Mouse (Mus musculus) layer of hippocampus, adult 11-12 months (tissue): ENCODE measurements at regions not wholly inside any gene's neighbourhood (a gene's known extent, or its start where the extent isn't known, plus 50 kb on each side); places are given as distances from the start of the nearest gene placed in this dataset.
"Not testable (repeated sequence)": the region's sequence is repeated elsewhere in the genome, so short reads cannot be mapped to it uniquely, and the experiment has no call there.

ENCODE experiments used
- DNase-seq: peaks from one replicate; pipeline ENCODE4 v3.0.0; 2022; ENCODE audit warnings: low spot score

DNA sequence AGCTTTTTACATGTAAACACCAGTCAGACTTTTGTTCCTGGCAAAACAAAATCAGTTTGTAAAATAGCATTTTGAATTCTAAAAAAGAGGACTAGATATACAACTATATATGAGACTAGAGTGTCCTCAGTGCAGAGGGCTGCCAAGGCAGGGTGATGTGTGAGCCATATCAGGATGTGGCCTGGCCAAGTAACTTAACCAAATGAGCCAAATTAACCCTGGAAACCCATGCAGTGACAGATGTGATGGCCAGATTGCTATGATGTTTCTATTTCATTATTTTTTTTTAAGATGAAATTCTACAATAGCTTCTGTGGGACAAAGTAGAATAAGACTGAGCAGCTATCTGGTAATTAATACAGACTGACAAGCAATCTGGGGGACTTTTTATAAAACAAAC, 181.8 kb downstream of the Nova1 start:
- no peak for DNase-seq

DNA sequence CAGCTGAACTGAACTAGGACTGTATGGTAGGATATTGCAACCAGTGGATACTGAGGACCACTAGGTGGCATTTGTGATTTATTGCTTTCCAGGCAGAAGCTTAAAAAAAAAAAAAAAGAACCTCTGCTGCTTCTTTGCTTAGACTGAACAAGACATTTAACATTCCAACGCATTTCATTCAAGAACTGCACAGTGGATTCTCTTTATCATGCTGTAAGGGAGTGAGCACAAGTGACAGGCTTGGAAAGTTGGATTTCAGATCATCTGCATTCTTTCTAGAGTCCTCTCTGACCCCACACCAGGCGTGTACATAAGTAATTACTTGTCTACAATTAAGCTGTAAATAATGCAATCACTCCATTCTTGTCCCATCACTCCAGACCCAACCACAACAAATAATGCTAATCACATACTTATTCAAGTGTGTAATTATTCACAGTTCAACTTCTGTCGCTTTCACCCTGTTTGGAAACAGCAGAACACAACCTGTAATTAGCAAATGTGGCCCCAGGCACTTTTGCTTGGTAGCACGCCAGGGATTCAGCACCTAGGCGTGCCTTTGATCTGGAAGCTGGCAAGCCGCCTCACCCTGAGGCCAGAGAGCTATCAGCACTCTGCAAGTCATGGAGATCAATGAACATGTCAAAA, 183.5 kb downstream of the Nova1 start:
- no peak for DNase-seq

DNA sequence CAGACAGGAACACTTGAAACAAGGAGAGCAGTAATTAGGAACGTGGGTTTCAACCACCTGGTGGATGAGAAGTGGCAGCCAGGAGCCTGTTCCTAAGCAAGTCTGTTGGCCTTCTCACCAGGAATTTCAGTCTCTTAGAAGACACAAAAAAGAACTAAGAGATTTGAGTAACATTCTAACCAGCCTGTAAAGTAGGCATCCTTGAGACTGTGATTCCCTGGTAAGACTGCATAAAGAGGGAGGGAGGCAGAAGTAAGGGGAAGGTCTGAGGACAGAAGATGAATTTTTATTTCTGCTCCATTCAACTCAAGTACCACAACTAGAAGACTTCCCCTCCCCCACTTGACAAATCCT, 184.0 kb downstream of the Nova1 start:
- DNase-seq = peak; percentile 36

DNA sequence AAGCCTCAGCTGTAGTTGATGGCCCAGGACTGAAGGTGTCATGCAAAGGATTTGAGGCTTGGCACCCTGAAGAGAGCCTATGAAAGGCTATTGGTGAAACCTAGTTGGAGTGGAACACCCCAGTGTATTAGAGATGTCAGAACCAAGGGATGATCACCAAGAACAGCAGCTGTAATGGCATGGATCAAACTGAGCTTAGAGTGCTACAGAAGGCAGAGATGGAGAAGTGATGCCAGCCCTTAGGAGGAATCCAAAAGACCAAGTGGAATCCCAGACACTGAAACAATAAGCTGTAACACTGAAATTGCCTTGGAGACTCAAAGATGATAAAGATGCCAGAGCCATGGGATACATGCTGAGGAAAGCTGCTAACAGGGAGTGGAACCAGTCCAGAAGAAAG, 186.3 kb downstream of the Nova1 start:
- DNase-seq = not testable (repeated sequence)

DNA sequence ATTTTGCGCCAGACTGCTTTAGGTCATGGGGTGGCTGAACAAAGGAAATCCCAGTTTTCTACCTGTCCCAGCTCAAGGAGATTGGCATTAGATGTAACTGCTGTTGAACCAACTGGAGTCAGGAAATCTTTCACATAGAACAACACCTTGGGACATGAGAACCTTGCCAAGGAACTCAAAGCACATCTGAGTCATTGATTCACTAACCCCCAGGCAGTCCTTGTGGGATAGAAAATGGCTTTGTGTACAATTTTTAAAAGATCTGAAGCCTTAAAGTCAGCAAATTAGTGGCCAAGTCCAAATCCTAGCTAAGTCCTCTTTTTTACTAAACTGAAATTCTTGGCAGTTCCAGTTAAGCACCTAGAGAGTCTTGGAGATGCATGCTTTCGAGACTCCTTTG, 191.4 kb downstream of the Nova1 start:
- no peak for DNase-seq

DNA sequence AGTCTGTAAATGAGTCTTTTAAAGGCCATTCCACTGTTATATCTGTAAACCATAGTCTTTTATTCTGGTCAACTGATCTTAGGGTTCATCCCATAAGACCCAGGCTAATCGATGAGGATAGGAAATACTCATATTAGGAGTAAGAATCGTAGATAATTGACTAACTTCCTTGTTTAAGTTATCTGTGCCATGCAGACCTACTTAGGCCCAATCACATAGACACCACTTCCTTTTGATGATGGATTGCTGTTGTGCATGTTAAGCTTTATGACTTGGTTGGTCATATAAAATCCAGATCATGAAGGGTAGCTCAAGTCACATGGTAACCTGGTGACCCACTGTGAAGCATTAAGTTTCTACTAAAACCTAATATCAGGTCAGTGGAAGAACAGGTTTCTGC, 207.3 kb downstream of the Nova1 start:
- DNase-seq = no peak

DNA sequence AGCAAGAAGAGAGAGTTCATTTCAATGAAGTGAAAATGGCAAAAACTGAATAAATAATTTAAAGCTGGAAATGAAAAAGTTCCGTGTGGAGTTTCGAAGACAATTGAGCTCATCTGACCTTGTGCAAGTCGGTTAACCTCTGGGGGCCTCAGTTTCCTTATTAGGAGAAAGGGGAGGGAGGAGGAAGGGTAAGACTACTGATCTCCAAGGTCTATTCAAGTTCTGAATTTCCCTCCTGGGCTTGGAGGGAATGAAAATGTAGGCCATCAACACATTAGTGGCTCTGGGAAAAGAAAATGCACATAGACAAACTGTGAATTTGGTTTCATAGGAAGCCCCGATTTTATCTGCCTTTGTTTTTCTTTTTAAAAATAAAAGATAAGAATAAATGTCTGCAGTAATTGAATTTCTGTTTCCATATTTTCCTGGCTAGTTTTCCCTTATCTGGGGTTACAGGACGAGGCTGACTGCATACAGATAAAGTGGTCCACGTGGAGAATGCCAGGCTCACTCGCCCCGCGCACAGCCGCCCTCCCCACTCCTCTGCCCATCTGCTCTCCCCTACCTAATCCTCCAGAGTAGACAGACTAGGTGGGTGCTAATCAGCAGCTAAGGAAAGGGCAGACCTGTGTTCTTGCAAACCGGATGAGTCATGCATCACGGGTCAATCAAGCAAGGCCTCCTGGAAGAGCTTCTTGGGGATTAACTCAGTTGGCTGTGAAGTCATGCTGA, 209.0 kb downstream of the Nova1 start:
- no peak for DNase-seq

DNA sequence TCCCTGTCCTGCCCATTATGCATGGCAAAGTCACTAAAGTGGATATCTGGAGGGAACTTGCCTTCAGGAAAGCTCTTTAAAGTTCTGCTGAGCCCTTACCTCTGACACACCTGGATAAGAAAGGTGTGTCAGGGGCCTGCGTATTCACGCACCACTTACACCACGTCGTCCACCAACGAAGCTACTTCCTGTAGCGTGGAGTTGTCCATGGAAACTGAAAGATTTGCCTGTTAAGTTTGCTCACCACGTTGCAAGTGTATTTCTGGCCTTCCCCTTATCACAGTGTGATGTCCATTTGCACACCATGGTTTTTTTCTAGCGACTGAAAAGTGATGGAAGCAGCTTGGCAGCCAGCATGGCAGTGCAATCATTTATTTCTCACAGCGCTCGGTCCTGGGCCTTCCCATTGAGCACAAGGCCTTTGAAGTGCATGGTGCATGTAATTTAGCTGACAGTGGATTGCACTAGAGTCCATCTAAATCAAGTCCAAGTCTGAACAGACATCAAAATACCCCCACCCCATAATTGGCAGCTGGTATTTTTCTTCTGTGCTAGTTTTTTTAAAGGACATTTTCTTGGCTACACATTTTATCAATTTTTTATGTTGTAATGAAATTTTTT, 210.3 kb downstream of the Nova1 start:
- DNase-seq = no peak

DNA sequence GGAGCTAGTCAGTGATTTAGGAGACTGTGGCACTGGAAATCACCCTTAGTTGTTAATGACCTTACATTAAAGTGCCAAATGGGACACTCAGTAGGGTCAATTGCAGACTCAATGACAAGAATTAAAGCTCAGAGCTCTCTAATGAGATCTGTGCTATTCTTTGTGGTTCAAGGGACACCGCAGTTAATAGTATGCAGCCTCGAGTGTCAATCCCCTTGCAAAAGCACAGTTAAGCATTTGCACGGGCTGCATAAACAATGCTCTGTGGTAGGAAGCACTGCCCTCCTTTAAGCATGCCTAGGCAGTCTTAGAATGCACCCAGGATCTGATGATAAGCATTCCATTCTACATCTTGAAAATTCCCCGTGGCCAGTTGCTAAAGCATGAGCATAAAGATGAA, 221.5 kb downstream of the Nova1 start:
- DNase-seq = no peak

DNA sequence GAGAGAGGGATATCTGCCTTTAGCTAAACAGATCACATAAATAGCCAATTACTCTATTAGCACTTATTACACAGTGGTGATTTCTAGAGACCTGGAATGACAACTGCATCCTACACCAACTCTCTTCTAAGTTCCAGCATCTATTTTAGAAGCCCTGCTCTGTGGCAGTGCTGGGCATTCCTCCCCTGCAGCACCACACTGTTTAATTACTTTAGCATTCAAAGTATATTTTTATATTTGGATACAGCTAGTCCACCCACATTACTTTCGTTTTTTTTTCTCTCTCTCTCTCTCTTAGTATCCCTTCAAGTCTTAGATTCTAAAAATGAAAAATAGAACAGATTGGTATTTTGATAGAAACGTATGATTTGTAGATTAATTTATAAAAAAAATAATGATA, 250.1 kb downstream of the Nova1 start:
- DNase-seq = no peak

DNA sequence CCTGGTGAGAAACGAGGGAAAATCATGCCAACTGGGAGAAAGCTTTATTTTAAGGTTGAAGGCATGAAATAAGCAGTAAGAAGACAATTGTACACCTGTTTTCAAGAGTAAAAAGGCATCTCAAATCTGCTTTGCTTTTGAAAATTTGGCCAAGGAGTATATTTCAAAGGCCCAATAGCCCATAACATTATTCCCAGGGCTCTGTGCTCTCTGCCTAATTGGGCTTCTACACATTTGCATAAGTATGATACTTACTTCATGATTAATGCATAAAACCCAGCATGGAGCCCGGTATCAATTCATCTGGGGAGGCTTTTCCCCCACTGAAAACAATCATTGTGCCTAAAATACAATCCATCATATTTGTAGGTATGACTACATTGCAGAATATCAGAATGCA, 252.4 kb downstream of the Nova1 start:
- DNase-seq = no peak

DNA sequence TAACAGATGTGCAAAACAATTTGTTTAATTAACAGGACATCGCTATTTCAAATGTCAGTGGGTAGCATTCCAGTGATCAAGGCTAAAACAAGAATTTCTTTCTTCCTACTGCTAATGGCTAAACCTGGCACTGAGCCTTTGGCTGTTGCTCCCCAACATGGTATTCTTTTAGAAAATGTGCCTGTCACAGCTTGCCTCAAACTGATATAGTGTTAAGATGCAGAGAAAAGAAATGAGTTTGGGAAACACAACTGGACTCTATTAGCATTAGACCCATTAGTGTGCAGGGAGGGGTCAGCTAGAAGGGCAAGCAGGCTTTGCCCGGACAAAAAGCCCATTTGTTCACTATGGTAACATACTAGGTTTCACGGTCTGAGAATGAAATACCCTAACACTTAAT, 297.8 kb downstream of the Nova1 start:
- DNase-seq = no peak

DNA sequence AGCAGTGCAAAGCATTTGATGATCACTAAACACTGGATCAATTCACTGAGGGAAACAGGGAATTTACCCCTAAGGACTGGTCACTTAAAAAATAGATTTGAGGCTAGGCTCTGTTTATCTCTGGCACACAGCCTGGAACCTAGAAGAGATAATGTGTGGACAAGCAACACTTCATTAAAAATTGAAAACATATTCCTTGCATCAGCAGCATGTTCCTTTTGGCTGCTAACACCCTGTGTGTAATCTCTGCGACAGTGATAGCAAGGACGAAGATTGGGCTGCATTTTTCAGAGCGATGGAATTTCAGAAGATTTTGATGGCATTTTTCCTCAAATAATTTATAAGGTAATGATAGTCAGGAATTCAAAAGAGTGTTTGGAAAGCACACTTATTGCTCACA, 310.9 kb downstream of the Nova1 start:
- no peak for DNase-seq

DNA sequence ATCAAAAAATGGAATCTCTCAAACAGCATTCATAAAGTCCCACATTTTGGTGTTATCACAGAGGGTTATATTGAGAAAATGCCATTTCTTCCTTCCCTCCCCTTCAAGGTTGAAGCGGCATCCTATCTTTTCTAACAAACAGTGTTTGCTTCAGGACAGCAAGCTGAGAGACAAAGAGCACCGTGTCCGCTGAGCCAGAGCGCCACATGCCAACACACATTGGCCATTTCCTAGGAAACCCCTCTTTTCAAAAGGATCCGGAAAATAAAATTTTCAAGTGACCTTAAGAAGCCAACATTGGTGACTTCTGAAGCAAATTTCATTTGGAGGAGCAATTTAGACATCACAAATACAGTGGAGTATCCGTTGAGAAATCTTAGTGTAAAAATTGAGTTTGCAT, 326.3 kb downstream of the Nova1 start:
- DNase-seq = no peak

DNA sequence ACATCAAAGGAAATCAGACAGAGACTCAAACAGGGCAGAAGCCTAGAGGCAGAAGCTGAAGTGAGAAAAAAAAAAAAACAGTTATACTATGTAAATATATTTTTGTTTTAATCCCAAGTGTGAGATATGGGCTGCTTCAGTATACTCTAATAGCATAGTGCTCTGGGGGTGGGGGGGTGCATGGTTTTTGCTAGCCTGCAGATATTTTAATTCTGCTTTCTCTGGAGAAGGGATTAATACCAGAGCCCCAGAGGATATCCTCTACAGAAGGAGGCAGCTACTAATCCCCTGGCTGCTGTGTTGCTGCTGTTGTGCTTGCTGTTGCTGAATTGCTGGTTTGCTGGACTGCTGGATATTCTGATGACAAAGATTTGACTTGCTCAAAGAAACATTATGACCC, 367.8 kb downstream of the Nova1 start:
- no peak for DNase-seq

DNA sequence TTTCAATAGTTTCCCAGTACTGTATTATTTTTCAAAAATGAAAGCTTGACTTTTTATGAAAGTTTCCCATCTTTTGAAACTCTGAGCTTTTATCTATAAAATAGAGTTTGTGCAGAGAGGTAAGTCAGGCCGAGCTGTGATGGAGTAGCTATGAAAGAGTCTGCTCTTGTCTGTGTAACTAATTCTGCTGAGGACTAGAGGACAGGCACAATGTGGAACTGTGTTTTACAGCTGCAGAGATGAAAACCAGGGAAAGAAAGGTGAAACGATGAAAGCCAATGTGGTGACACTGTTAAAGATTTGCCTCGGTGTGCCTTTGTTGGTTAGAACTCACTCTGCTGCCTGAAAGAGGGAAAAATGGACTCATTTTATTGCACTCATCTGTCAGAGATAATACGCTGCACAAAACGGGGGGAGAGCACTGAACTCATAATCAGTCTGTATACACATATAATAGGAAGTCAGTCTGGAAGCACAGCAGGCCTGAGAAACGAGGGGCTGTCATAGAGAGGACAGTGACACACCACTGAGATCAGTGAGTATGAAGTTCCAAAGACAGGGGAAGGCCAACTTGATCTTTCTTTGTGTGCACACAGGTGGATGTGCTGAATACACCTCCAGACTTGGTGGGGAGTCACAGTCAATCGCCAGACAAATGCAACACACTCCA, 373.9 kb downstream of the Nova1 start:
- no peak for DNase-seq

DNA sequence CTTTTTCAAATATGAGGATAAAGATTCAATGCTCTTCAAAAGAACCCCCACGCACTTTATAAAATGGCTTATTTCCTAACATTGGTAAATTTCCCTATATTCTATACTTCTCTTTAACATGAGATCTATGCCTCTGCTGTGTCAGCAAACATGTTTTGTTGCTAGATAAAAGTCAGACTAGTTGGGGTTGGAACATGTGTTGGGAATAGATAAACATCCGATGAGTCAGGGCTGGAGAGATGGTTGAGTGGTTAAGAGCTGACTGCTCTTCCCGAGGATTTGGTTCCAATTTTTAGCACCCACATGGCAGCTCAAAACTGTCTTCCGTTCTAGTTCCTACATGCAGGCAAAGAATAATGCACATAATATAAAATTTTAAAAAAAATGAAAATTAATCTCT, 399.1 kb downstream of the Nova1 start:
- DNase-seq = no peak

DNA sequence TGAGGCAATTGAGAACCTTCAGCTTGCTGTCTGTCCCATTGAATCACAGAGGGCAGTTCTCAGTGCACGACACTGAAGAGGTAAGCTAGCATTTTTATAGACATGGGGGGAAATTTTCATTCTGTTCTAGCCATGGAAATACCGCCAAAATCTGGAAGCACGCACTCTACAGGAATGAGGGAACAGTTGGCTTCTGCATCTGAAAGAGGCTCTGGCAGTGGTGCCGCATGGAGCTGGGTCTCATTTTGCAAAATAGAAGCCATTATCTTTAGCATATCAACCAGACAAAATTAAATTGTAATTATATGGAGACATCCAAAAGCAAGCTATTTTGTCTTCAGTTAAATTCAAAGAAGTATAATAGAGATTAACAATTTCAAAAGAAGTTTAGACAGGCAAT, 399.7 kb downstream of the Nova1 start:
- no peak for DNase-seq

DNA sequence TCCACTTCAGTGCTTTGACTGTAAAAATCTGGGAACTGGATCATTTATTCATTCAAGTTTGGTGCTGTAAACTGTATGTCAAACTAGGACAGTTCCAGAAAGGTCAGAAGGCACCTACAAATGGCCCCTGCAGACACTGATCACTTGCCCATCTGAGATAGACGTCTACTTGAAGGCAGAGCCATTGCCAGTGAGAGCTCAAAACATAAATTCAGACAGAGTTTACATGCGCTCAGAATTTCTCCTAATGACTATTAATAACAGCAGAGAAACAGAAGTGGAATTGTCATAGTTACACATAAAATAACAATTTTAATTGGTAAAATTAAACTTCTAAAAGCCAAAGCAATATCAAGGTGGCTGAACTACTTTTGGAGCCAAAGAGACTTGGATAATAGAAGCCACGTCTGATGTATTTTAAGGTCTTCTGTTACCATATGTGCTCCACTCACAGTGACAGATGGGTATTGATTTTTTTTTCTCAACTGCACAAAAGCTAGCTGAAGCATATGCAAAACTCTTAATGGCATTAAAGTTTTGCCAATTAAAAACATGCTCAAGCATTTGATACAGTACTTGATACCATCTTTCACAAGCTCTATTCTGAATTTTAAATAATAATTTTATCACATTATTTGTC, 401.8 kb downstream of the Nova1 start:
- DNase-seq = peak; percentile 30

DNA sequence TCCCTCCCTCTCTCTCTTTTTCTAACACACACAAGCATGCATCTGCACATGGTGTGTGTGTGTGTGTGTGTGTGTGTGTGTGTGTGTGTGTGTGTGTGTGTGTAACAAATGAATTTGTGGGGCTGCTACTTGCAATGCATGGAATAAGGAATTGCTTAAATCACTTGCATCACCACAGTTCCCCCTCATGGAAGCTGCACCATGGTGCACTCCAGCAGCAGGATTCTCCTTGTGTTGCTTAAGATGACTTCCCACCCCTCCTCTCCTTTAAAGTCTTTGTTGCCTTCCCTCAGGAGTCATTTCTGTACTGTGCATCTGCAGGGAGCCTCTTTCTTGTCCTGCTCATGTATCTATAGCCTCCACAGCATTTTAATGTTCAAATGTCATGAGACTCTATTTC, 402.5 kb downstream of the Nova1 start:
- DNase-seq = no peak

DNA sequence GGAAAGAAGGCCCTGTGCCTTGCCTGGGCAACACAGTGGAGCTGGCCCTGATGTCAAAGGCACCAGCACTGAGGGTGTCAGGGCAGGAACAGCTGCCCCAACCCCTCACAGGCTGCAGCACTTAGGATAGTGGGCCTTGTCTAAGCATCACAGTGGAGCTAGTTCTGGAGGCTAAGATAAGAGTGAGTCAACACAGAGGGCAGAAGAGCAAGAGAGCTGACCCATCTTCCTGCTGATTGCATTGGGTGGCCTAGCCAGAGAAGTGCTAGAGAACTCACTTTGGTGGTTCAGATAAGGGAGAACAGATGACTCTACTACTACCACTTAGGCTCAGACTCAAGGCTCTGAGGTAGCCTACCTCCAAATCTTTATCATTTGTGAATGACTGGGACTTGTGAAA, 413.1 kb downstream of the Nova1 start:
- no peak for DNase-seq

DNA sequence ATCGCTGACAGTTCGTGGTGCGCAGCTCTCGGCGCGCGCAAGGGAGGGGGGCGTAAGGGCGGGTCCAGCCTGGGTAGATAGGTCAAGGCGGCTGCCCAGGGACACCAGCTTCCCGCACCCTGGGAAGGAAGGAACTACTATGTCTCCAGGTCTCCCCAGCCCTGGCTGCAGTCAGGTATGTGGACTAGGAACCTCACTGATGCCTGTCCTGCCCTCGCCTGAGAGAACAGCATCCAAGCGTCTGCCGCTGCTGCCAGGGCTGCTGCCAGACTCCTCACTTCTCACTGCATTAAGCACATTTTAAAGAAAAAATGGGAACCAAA, 419.1 kb downstream of the Nova1 start:
- no peak for DNase-seq
